Mouse (Mus musculus): Measurements from ENCODE around the gene Hcar2. TPM values are rescaled to one million over a fixed set of nuclear protein-coding genes. Genes with fewer than 3 reads are reported as not detected.

Hcar2 gene
- total and polyA plus RNA-seq, 3 experiments, result not detected

Other genes with a start within 250 kb of the Hcar2 start
- 13.3 and 16.2 TPM in 2 replicates for gene Clip1, start 180.9 kb downstream of the Hcar2 start, total RNA-seq (2012; rRNA removed)
- gene Clip1, start 180.9 kb downstream of the Hcar2 start, polyA plus RNA-seq (2012; ENCODE audit: insufficient read depth in 1 of 2, insufficient read length in 2 of 2, low read depth in 1 of 2, low replicate concordance in 2 of 2, missing spikeins in 1 of 2), result 10 to 100 TPM in 1 of 2 experiments, not detected in 1; 23.0 TPM
- gene Zcchc8, start 144.4 kb downstream of the Hcar2 start, total RNA-seq (2012; rRNA removed), result 17.2 and 18.4 TPM in 2 replicates
- 10 to 100 TPM in 1 of 2 experiments, not detected in 1; 57.4 TPM for gene Zcchc8, start 144.4 kb downstream of the Hcar2 start, polyA plus RNA-seq (2012; ENCODE audit: insufficient read depth in 1 of 2, insufficient read length in 2 of 2, low read depth in 1 of 2, low replicate concordance in 2 of 2, missing spikeins in 1 of 2)
- gene Rsrc2, start 116.1 kb downstream of the Hcar2 start, total RNA-seq (2012; rRNA removed), result 55.2 and 56.9 TPM in 2 replicates
- gene Rsrc2, start 116.1 kb downstream of the Hcar2 start, polyA plus RNA-seq (2012; ENCODE audit: insufficient read depth in 1 of 2, insufficient read length in 2 of 2, low read depth in 1 of 2, low replicate concordance in 2 of 2, missing spikeins in 1 of 2), result 10 to 100 TPM in 1 of 2 experiments, not detected in 1; 82.9 TPM
- 27.0 and 28.5 TPM in 2 replicates for gene Kntc1, start 115.8 kb downstream of the Hcar2 start, total RNA-seq (2012; rRNA removed)
- 10 to 100 TPM in 1 of 2 experiments, not detected in 1; 29.7 TPM for gene Kntc1, start 115.8 kb downstream of the Hcar2 start, polyA plus RNA-seq (2012; ENCODE audit: insufficient read depth in 1 of 2, insufficient read length in 2 of 2, low read depth in 1 of 2, low replicate concordance in 2 of 2, missing spikeins in 1 of 2)
- gene Hcar1, start 14.5 kb upstream of the Hcar2 start, total RNA-seq (2012; rRNA removed), result not detected in 2 replicates
- gene Hcar1, start 14.5 kb upstream of the Hcar2 start, polyA plus RNA-seq (2012; ENCODE audit: insufficient read depth in 1 of 2, insufficient read length in 2 of 2, low read depth in 1 of 2, low replicate concordance in 2 of 2, missing spikeins in 1 of 2), result not detected
- 100 and 109 TPM in 2 replicates for gene Denr, start 41.7 kb upstream of the Hcar2 start, total RNA-seq (2012; rRNA removed)
- gene Denr, start 41.7 kb upstream of the Hcar2 start, polyA plus RNA-seq (2012; ENCODE audit: insufficient read depth in 1 of 2, insufficient read length in 2 of 2, low read depth in 1 of 2, low replicate concordance in 2 of 2, missing spikeins in 1 of 2), result 100 to 1,000 TPM in 1 of 2 experiments, 10 to 100 TPM in 1; 62.4 to 323 TPM
- gene Gm43518, start 61.9 kb upstream of the Hcar2 start, total RNA-seq (2012; rRNA removed), result 1.5 and 2.1 TPM in 2 replicates
- 1 to 10 TPM in 1 of 2 experiments, not detected in 1; 3.6 TPM for gene Gm43518, start 61.9 kb upstream of the Hcar2 start, polyA plus RNA-seq (2012; ENCODE audit: insufficient read depth in 1 of 2, insufficient read length in 2 of 2, low read depth in 1 of 2, low replicate concordance in 2 of 2, missing spikeins in 1 of 2)
- gene Ccdc62, start 65.2 kb upstream of the Hcar2 start, total RNA-seq (2012; rRNA removed), result 7.5 and 8.5 TPM in 2 replicates
- 10 to 100 TPM in 1 of 2 experiments, not detected in 1; 13.4 TPM for gene Ccdc62, start 65.2 kb upstream of the Hcar2 start, polyA plus RNA-seq (2012; ENCODE audit: insufficient read depth in 1 of 2, insufficient read length in 2 of 2, low read depth in 1 of 2, low replicate concordance in 2 of 2, missing spikeins in 1 of 2)
- 14.9 and 16.6 TPM in 2 replicates for gene Hip1r, start 108.1 kb upstream of the Hcar2 start, total RNA-seq (2012; rRNA removed)
- 10 to 100 TPM in 1 of 2 experiments, not detected in 1; 31.6 TPM for gene Hip1r, start 108.1 kb upstream of the Hcar2 start, polyA plus RNA-seq (2012; ENCODE audit: insufficient read depth in 1 of 2, insufficient read length in 2 of 2, low read depth in 1 of 2, low replicate concordance in 2 of 2, missing spikeins in 1 of 2)
- 27.4 and 28.6 TPM in 2 replicates for gene Vps37b, start 166.8 kb upstream of the Hcar2 start, total RNA-seq (2012; rRNA removed)
- 10 to 100 TPM in 1 of 2 experiments, not detected in 1; 66.0 TPM for gene Vps37b, start 166.8 kb upstream of the Hcar2 start, polyA plus RNA-seq (2012; ENCODE audit: insufficient read depth in 1 of 2, insufficient read length in 2 of 2, low read depth in 1 of 2, low replicate concordance in 2 of 2, missing spikeins in 1 of 2)
- 2.1 and 2.4 TPM in 2 replicates for gene Abcb9, start 230.3 kb upstream of the Hcar2 start, total RNA-seq (2012; rRNA removed)
- 1 to 10 TPM in 1 of 2 experiments, not detected in 1; 8.1 TPM for gene Abcb9, start 230.3 kb upstream of the Hcar2 start, polyA plus RNA-seq (2012; ENCODE audit: insufficient read depth in 1 of 2, insufficient read length in 2 of 2, low read depth in 1 of 2, low replicate concordance in 2 of 2, missing spikeins in 1 of 2)
- 37.9 and 39.8 TPM in 2 replicates for gene Ogfod2, start 246.8 kb upstream of the Hcar2 start, total RNA-seq (2012; rRNA removed)
- 10 to 100 TPM in 1 of 2 experiments, not detected in 1; 51.2 TPM for gene Ogfod2, start 246.8 kb upstream of the Hcar2 start, polyA plus RNA-seq (2012; ENCODE audit: insufficient read depth in 1 of 2, insufficient read length in 2 of 2, low read depth in 1 of 2, low replicate concordance in 2 of 2, missing spikeins in 1 of 2)

Data from MEL (cell line).